Mouse (Mus musculus) heart, embryonic 10.5 days (tissue): ENCODE measurements around the gene Fam204a. TPM values are rescaled to one million over a fixed set of nuclear protein-coding genes. Genes with fewer than 3 reads are reported as not detected.

Source experiments
- DNase-seq: peaks from one replicate; pipeline ENCODE4 v3.0.0-alpha.2; 2017; ENCODE audit warnings: low spot score
- H3K27ac ChIP-seq: fragments of 300-500 bp; sonication (generic); 2 replicates; pipeline ENCODE4 v1.5.1; 2016; ENCODE audit warnings: mild to moderate bottlenecking
- H3K27me3 ChIP-seq: fragments of 300-500 bp; sonication (generic); 2 replicates; pipeline ENCODE4 v1.6.1; 2016; ENCODE audit warnings: mild to moderate bottlenecking; ENCODE audit not compliant: poor library complexity, insufficient read depth, severe bottlenecking
- H3K36me3 ChIP-seq: fragments of 300-500 bp; sonication (generic); 2 replicates; pipeline ENCODE4 v1.6.1; 2016; ENCODE audit warnings: mild to moderate bottlenecking, moderate library complexity
- H3K4me1 ChIP-seq: fragments of 300-500 bp; sonication (generic); 2 replicates; pipeline ENCODE4 v1.6.1; 2016; ENCODE audit warnings: mild to moderate bottlenecking
- H3K4me3 ChIP-seq: fragments of 300-500 bp; sonication (generic); 2 replicates; pipeline ENCODE4 v1.5.1; 2016; ENCODE audit warnings: mild to moderate bottlenecking, moderate library complexity
- H3K9me3 ChIP-seq: fragments of 300-500 bp; sonication (generic); 2 replicates; pipeline ENCODE4 v1.6.1; 2016; ENCODE audit warnings: mild to moderate bottlenecking, moderate library complexity
- WGBS: fragments of 180-500 bp; shearing (Covaris S2); methylation state at CpG from one replicate; pipeline ENCODE4 v1.1.7; 2016; 5-methylcytosine and 5-hydroxymethylcytosine counted together
- polyA plus RNA-seq: library from polyadenylated mRNA; unstranded; fragments of >200 nt; fragmentation: Nextera tagmentation; extraction: Ambion mirVana; gene quantifications from 2 replicates; pipeline ENCODE4 v1.2.1, GENCODE M21; 2016

Gene Fam204a
- 36.9 and 41.0 TPM in 2 replicates for polyA plus RNA-seq

DNA sequence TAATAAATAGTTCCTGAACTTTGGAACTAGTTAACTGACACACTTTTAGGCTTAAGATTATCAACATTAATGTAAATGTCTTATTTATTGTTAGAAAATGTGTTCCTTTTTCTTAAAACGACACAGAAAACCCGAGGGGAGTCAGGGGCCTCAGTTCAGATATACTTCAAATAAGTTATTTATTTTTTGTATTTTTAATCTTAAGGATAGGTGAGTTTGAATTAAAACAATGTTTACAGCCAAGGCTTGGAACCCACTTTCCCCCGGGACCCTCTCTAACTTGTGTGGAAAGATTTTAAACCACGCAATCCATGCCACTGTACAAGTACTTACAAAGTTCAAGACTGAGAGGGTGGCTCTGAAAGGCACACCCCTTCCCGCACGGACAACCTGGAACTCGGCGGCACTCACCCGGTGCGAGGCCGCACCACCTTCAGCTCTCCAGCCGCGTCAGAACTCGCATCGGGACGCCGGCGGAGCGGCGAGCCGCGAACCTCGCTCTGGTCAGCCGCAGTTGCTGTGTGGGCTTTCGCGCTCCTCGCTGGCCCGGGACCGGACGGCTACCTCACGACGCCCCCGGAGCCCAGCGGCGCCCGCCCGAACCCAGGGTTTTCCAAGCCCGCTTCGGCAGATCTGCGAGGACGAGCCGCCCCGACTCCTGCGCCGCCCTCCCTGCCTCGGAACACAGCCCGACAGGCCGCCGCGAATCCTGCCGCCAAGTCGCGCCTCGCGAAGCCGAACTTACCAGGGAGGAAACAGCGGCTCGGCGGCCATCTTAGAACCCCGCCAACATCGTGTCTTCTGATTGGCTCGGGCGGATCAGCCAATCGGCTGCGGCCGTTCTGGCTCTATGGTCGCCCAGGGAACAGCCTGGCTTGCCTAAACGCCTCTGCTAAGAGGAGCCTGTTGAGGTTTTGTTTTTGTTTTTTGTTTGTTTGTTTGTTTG lies at the start of gene Fam204a:
Gene Fam204a, minus strand, starts transcription at position 803 of the 946 bp plus-strand sequence.
- peak within 1 kb of the TSS; percentile 96 for H3K27ac ChIP-seq
- DNase-seq, result peak; percentile 97
- no peaks in the 10 kb centered on the region for H3K9me3 ChIP-seq
- H3K36me3 ChIP-seq, result 0 out of 2 replicates have a peak, but pooled peaks cover 4% of the 10 kb centered on the region
- H3K4me1 ChIP-seq, result peaks cover 9% of the 10 kb centered on the region; the same call in 1 of the 2 replicates
- no peaks in the 10 kb centered on the region for H3K27me3 ChIP-seq
- WGBS, result under 1% methylated on average over 68 of the region's 68 CpGs
- peak within 1 kb of the TSS; percentile 83 for H3K4me3 ChIP-seq

DNA sequence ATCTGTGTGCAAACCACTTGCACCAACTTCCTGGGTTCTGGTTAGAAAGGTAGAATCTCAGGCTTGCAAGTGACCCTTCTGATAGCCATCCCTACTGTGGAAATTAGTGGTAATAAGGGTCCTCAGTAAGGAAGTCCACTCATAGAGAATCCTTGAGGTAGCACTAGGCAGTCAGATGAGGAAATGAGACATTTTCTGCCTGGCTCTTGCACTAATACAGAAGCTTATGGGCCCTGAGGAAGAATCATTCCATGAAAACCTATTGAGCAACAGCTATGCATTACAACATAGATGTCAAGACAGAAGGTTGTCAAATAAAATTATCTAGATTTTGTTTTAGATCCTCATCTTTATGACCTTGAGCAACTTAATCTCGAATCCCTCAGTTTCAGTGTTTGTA lies 39.3 kb upstream of the Fam204a start:
- no peak for DNase-seq
- Histone ChIP-seq H3K4me1 (no peaks in the 10 kb centered on the region), H3K27ac (no peak overlapping the region), H3K36me3 (no peaks in the 10 kb centered on the region), H3K9me3 (no peaks in the 10 kb centered on the region), H3K4me3 (no peak overlapping the region), H3K27me3 (no peaks in the 10 kb centered on the region)
- WGBS, result 63% methylated on average over 1 of the region's 1 CpGs

DNA sequence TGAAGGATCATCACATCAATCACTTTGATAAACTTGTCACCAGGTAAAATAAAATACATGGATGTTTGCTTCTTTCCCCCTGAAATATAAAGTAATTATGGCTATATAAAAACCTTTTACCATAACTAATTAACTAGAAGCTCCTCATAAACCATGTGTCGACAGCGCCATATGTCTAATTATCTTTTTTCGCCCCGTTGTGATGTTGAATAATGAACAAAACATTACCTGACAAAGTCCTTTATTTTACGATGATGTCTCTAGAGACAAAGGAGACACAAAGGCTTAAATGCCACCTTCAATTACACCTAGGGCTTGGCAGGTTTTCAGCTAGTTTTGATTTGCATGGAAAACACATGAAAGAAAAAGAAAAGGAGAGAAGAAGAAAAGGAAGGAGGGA lies 34.2 kb upstream of the Fam204a start:
- Histone ChIP-seq H3K27me3 (no peaks in the 10 kb centered on the region), H3K27ac (no peak overlapping the region), H3K9me3 (no peaks in the 10 kb centered on the region), H3K4me1 (no peaks in the 10 kb centered on the region), H3K36me3 (no peaks in the 10 kb centered on the region), H3K4me3 (no peak overlapping the region)
- 87% methylated on average over 5 of the region's 5 CpGs for WGBS
- no peak for DNase-seq

DNA sequence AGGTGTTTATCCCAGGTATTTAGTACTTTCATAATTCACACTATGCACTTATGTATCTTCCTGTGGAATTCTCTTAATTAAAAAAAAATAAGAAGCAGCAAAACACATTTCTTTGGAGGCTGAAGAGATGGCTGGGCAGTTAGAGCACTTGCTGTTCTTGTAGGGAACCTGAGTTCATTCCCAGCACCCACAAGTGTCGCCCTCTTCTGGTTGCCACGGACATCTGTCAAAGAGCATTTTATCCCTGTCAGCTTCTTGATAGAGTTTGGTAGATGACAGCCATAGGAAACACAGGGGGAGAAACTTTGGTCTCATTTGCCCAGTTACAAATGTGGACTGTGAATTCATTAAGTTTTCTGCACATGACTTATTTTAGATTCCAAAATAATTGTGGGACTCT lies 25.5 kb upstream of the Fam204a start:
- Histone ChIP-seq H3K27ac (no peak overlapping the region), H3K27me3 (peaks cover 5% of the 10 kb centered on the region; the same call in 1 of the 2 replicates), H3K36me3 (no peaks in the 10 kb centered on the region), H3K4me3 (no peak overlapping the region), H3K4me1 (no peaks in the 10 kb centered on the region), H3K9me3 (no peaks in the 10 kb centered on the region)
- DNase-seq, result no peak
- WGBS, result 50% methylated on average over 2 of the region's 2 CpGs

DNA sequence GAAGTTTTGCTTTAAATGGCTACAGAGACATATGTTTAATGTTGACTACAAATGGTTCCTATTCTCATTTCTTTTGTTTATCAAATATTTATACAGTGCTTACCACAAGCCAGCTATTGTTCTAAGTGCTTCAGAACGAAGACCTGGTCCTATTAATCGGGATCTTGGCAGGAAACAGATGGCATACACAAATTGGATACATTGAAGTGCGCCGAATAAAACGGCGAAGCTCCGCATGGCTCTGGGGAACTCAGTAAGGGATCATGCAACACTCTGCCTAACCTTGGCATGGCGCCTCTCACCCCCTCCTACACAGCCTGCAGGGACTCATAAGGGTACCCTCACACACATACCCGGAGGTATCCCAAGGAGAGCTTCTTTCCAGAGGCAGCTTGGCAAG lies 24.7 kb upstream of the Fam204a start:
- no peak overlapping the region for H3K4me3 ChIP-seq
- H3K9me3 ChIP-seq, result no peaks in the 10 kb centered on the region
- no peak overlapping the region for H3K27ac ChIP-seq
- no peak for DNase-seq
- WGBS, result 81% methylated on average over 9 of the region's 9 CpGs
- H3K36me3 ChIP-seq, result no peaks in the 10 kb centered on the region
- H3K27me3 ChIP-seq, result peaks cover 5% of the 10 kb centered on the region; the same call in 1 of the 2 replicates
- no peaks in the 10 kb centered on the region for H3K4me1 ChIP-seq

DNA sequence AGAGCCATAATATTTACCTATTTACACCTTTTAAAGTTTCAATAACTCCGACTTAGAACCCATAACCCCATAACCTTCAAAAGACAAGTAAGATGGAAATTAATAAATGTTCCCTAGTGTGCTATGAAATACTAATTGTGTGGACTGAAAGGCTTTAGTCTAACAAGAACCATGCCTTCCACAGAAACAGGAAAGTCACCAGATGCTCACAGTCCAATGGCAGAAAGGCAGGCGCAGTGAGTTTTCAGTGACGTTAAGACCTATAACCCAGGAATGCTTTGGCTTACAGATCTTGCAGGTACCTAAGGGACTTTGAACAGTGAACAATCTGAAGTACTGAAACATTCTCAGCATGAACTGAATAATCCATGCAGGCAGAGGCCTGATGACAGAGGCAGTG lies 18.7 kb upstream of the Fam204a start:
- H3K27ac ChIP-seq, result no peak overlapping the region
- no peak for DNase-seq
- H3K4me1 ChIP-seq, result no peaks in the 10 kb centered on the region
- H3K4me3 ChIP-seq, result no peak overlapping the region
- 84% methylated on average over 3 of the region's 3 CpGs for WGBS
- H3K9me3 ChIP-seq, result no peaks in the 10 kb centered on the region
- no peaks in the 10 kb centered on the region for H3K36me3 ChIP-seq
- H3K27me3 ChIP-seq, result no peaks in the 10 kb centered on the region

DNA sequence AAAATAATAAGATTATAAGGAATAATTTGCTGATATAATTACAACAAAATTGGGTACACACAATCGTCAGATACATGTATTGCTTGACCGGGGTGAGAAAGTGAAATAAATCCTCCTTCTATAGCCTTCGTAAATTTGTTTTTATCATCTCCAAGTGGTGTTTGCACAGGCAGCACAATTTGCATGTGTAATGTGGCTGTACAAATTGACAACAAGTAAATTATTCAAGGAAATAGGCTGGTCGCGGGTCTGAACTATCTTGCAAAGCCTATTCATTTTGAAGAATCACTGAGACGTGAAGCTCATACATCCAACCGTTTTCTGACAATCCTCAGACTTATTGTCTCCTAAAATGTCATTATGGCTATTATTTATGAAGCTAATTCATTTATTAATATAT lies 16.1 kb upstream of the Fam204a start:
- WGBS, result 85% methylated on average over 7 of the region's 7 CpGs
- DNase-seq, result no peak
- Histone ChIP-seq H3K9me3 (no peaks in the 10 kb centered on the region), H3K27ac (no peak overlapping the region), H3K27me3 (no peaks in the 10 kb centered on the region), H3K36me3 (no peaks in the 10 kb centered on the region), H3K4me3 (no peak overlapping the region), H3K4me1 (no peaks in the 10 kb centered on the region)

DNA sequence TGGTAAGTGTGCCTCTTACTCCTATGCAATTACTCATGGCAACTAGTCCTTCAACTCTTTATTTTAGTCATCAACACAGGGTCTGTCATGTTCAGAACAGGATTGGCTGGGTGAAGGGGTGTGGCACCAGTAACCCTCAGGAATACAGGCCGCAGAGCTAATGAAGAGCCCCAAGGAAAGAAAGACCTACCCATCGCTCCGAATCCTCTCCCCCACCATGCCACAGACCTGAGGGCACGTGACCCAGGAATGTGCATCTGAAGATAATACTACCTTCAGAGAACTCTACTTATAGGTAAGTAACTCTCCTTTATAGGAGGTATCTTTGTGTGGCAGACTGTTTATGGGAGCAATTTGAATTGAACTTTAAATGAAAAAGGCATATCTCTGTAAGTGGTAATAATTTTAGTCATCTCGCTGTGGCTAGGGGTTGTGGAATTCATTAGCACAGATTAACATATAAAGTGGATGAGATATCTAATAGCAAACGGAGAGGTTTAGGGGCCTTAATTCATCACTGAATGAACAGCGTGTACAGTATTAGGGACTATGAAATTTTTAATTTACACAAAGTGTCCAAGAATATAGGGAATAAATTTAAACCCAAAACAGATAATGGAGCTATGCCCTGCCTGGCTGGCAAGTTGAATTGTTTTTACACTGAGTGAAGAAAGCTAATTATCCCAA lies 15.6 kb upstream of the Fam204a start:
- H3K27me3 ChIP-seq, result no peaks in the 10 kb centered on the region
- H3K4me1 ChIP-seq, result no peaks in the 10 kb centered on the region
- H3K4me3 ChIP-seq, result no peak overlapping the region
- WGBS, result 81% methylated on average over 7 of the region's 7 CpGs
- H3K36me3 ChIP-seq, result no peaks in the 10 kb centered on the region
- no peaks in the 10 kb centered on the region for H3K9me3 ChIP-seq
- no peak for DNase-seq
- H3K27ac ChIP-seq, result no peak overlapping the region

DNA sequence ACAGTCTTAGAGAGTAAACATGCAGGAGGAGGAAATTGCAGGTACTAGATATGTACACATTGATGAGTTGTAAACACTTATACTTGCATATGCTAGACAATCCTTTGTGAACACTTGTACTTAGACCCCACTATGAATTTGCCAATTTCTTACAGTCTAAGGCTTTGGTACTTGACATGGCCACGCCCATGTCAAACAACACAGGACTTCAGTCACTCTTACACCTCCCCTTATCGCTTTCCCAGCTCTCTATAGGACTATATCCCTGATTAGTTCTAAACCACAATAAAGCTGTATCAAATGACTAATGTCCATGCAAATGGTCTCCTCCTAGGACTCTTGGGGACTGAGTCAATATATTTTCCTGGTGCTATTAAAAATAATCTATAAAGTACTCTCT lies 5.0 kb upstream of the Fam204a start:
- H3K27me3 ChIP-seq, result no peaks in the 10 kb centered on the region
- WGBS, result 67% methylated on average over 2 of the region's 2 CpGs

DNA sequence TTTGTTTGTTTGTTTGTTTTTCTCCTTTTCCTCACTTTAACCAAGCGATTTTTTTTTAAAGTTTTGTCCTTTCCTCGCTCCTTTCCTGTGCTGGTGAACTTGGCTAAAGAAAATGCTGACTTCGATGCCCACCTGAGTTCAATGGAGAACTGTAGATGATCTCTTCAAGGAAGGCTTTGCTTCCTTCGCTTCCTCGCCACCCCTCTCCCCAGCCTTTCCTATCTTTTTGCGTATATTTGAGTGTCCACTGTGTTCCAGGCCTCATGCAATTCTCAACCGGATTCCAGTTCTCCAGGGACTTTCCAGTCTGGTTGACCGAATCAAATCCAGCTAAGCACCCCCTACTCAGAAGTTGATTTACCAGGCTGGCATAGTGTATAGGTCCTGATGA lies 339 bp upstream of the Fam204a start:
- Histone ChIP-seq H3K4me3 (peak overlapping the region; percentile 83), H3K9me3 (no peaks in the 10 kb centered on the region), H3K27me3 (no peaks in the 10 kb centered on the region), H3K36me3 (0 out of 2 replicates have a peak, but pooled peaks cover 4% of the 10 kb centered on the region), H3K4me1 (peaks cover 9% of the 10 kb centered on the region; the same call in 1 of the 2 replicates), H3K27ac (peak overlapping the region; percentile 96)
- DNase-seq, result no peak
- 54% methylated on average over 8 of the region's 8 CpGs for WGBS

More for the DNA sequence above, 5.0 kb upstream of the Fam204a start:
- no peak for DNase-seq
- no peaks in the 10 kb centered on the region for H3K9me3 ChIP-seq
- H3K36me3 ChIP-seq, result no peaks in the 10 kb centered on the region
- H3K4me1 ChIP-seq, result peaks cover 3% of the 10 kb centered on the region; the same call in 1 of the 2 replicates
- no peak overlapping the region for H3K27ac ChIP-seq
- no peak overlapping the region for H3K4me3 ChIP-seq

DNA sequence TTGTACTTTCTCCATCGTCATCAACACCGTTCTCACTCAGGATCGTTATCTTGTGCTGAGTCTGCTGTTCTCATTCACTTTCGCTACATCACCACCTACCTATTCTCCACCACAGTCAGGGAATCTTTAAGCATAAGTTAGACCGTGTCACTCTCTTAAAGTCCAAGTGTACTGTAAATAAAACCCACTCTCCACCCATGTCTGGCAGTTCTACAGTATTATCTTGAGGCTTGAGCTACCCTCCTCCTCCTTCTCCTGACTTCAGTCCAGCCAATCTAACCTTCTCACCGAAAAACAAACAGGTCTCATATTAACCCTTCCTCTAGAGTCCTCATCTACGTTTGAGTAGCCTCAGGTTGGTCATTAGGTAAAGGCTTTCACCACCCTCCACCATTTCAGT lies 7.1 kb downstream of the Fam204a start:
- 86% methylated on average over 7 of the region's 7 CpGs for WGBS
- H3K27me3 ChIP-seq, result no peaks in the 10 kb centered on the region
- no peak overlapping the region for H3K27ac ChIP-seq
- no peak overlapping the region for H3K4me3 ChIP-seq
- H3K36me3 ChIP-seq, result peaks cover 20% of the 10 kb centered on the region
- no peaks in the 10 kb centered on the region for H3K4me1 ChIP-seq
- H3K9me3 ChIP-seq, result no peaks in the 10 kb centered on the region
- no peak for DNase-seq

DNA sequence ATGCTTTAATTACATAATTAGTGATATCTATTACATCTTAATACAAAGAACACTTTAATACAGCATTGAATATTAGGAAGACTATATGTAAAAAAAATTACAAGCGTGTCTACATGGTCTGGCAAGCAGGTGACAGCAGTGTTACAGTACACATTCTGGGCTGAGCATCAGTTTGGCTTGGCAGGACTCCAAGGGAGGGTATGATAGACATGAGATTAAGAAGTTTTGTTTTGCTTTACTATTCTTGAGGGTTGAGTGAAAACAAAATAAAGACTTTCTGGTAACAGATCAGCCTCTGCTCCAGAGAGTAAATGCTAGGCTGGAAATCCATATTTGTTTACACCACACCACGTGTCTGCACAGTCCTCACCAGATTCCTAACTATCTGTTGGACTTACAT lies 8.5 kb downstream of the Fam204a start:
- Histone ChIP-seq H3K4me3 (no peak overlapping the region), H3K27ac (no peak overlapping the region), H3K4me1 (no peaks in the 10 kb centered on the region), H3K36me3 (peaks cover 16% of the 10 kb centered on the region), H3K9me3 (no peaks in the 10 kb centered on the region), H3K27me3 (no peaks in the 10 kb centered on the region)
- 82% methylated on average over 2 of the region's 2 CpGs for WGBS
- no peak for DNase-seq

DNA sequence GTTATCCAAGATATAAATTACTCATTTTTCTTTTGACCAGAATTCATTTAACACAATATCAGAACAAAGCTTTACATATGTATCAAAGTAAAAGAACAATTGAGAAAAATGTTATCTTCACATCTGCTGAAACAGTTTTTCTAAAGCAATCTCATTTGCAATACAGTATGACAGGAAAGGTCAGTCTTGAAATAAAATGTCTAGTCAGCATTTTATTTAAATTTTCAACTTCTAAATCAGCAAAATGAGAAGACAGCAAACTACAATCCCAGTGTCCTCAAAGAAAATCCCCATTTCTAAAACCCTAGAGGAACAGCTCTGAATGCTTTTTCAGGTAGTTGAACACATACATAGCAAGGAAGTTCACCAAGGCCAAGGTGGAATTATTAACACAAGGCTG lies 18.3 kb downstream of the Fam204a start:
- Histone ChIP-seq H3K27ac (no peak overlapping the region), H3K36me3 (peaks cover 20% of the 10 kb centered on the region), H3K4me3 (no peak overlapping the region), H3K9me3 (no peaks in the 10 kb centered on the region), H3K4me1 (no peaks in the 10 kb centered on the region), H3K27me3 (no peaks in the 10 kb centered on the region)
- no peak for DNase-seq
